Mouse (Mus musculus): ENCODE data around the gene Traf5.
A peak's percentile ranks its signal among the peaks of the same experiment; 100 is the strongest.

Traf5 gene

GRCm38 (mm10) chr1:191964773-191965481 is 127.4 kb downstream of the Traf5 start:
- peak; percentile 90 for DNase-seq (ENCODE audit: low read depth)

GRCm38 (mm10) chr1:191963948-191964772 is 128.2 kb downstream of the Traf5 start:
- DNase-seq (ENCODE audit: low read depth): peak; percentile 85

GRCm38 (mm10) chr1:191963413-191963812 is 128.9 kb downstream of the Traf5 start:
- DNase-seq (ENCODE audit: low read depth): no peak

GRCm38 (mm10) chr1:191960946-191961345 is 131.4 kb downstream of the Traf5 start:
- no peak for DNase-seq (ENCODE audit: low read depth)

- DNase-seq (ENCODE audit: low read depth): no peak
Observed at GRCm38 (mm10) chr1:191957321-191957720, 135.0 kb downstream of the Traf5 start.

- DNase-seq (ENCODE audit: low read depth): peak; percentile 33
Observed at GRCm38 (mm10) chr1:191956871-191957270, 135.5 kb downstream of the Traf5 start.

GRCm38 (mm10) chr1:191956261-191956660 is 136.1 kb downstream of the Traf5 start:
- peak; percentile 58 for DNase-seq (ENCODE audit: low read depth)

GRCm38 (mm10) chr1:191955101-191955500 is 137.3 kb downstream of the Traf5 start:
- peak; percentile 61 for DNase-seq (ENCODE audit: low read depth)

GRCm38 (mm10) chr1:191952733-191953335 is 139.5 kb downstream of the Traf5 start:
- DNase-seq (ENCODE audit: low read depth): no peak

GRCm38 (mm10) chr1:191950611-191951010 is 141.7 kb downstream of the Traf5 start:
- no peak for DNase-seq (ENCODE audit: low read depth)

GRCm38 (mm10) chr1:191948600-191948999 is 143.8 kb downstream of the Traf5 start:
- no peak for DNase-seq (ENCODE audit: low read depth)

GRCm38 (mm10) chr1:191947796-191948195 is 144.6 kb downstream of the Traf5 start:
- DNase-seq (ENCODE audit: low read depth): no peak

All from naive thymus-derived CD4-positive, alpha-beta T cell, adult 2 months (primary cell).